Mouse (Mus musculus) mature B cell (primary cell): ENCODE results near the gene Capn10.
"Not testable (repeated sequence)": the region's sequence is repeated elsewhere in the genome, so short reads cannot be mapped to it uniquely, and the experiment has no call there.

Experiments used
- in situ Hi-C: fragments of 300-500 bp; cut with MboI; formaldehyde crosslinking; loops from 2 replicates; pipeline ENCODE4 v1.14.3; 2019

Capn10 gene

GRCm38 (mm10) chr1:92916725-92917124 lies 17.5 kb upstream of the Capn10 start:
- in situ Hi-C loops = loop anchor here (25.0 kb wide), 2 partner anchors 721 to 896 kb away; partner anchors contain the start of genes D2hgdh, Dtymk and Ing5

DNA sequence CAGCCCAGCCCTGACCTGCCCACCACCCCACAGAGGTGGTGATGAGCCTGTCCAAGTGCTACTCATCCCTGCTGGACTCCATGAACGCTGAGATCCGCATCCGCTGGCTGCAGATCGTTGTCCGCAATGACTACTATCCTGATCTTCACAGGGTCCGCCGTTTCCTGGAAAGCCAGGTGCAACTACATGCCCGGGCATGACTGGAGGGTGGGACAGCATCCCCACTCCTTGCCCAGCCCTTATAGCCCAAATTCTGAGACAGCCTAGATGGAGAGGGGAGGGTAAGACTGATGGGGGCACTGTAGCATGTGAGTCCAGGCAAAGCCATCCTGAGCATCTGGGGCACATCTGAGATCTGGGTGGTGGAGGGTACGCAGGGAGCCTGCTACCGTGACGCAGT lies 15.0 kb upstream of the Capn10 start:
- in situ Hi-C loops = loop anchor here (25.0 kb wide), 2 partner anchors 718 to 893 kb away; partner anchors contain the start of genes D2hgdh, Dtymk and Ing5

DNA sequence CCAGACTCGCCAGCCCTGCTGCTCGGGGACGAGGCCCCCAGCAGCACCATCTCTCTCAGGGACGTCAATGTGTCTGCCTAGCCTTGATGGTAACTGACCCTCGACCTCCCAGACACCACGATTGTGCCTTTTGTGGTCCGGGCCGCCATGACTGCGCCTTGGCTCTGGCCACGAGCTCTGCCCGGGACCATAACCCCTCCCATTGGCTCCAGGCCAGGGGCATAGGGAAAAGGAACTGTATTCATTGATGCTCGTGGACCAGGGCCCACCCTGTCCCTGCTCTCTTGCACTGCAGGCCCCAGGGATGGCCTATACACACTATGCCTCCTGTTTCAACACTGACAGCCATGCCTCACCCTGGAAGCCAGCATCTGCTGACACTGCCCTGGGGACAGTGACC lies 14.4 kb upstream of the Capn10 start:
- in situ Hi-C loops = loop anchor here (25.0 kb wide), 2 partner anchors 718 to 893 kb away; partner anchors contain the start of genes D2hgdh, Dtymk and Ing5

GRCm38 (mm10) chr1:92920474-92921200 lies 13.5 kb upstream of the Capn10 start:
- in situ Hi-C loops = loop anchor here (25.0 kb wide), 2 partner anchors 717 to 892 kb away; partner anchors contain the start of genes D2hgdh, Dtymk and Ing5

DNA sequence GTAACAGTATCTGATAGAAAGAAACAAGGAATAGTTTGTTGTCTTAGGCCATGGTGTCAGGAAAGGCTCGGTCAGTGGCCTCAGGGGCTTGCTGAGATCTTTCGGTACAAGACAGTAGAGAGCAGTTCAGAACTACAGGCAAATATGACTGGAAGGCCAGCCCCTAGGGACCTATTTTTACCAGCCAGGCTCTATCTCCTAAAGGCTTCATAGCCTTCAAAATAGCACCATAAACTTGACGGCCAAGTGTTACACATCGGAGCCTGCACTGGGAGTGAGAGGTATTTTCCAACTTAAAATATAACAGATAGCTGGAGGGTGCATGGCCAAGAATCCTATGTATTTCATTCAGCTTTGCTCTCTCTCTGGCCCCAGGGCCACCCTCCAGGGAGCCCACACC lies 12.7 kb upstream of the Capn10 start:
- in situ Hi-C loops = loop anchor here (25.0 kb wide), 2 partner anchors 716 to 891 kb away; partner anchors contain the start of genes D2hgdh, Dtymk and Ing5

GRCm38 (mm10) chr1:92930171-92930706 lies 3.9 kb upstream of the Capn10 start:
- in situ Hi-C loops = loop anchor here (10.0 to 25.0 kb wide), 2 partner anchors 455 to 557 kb away; partner anchors contain the start of genes Hdlbp and Ndufa10

- in situ Hi-C loops = loop anchor here (10.0 to 25.0 kb wide), 2 partner anchors 459 to 554 kb away; partner anchors contain the start of genes Hdlbp and Ndufa10
These were observed 565 bp upstream of the Capn10 start for GRCm38 (mm10) chr1:92933611-92934010.

DNA sequence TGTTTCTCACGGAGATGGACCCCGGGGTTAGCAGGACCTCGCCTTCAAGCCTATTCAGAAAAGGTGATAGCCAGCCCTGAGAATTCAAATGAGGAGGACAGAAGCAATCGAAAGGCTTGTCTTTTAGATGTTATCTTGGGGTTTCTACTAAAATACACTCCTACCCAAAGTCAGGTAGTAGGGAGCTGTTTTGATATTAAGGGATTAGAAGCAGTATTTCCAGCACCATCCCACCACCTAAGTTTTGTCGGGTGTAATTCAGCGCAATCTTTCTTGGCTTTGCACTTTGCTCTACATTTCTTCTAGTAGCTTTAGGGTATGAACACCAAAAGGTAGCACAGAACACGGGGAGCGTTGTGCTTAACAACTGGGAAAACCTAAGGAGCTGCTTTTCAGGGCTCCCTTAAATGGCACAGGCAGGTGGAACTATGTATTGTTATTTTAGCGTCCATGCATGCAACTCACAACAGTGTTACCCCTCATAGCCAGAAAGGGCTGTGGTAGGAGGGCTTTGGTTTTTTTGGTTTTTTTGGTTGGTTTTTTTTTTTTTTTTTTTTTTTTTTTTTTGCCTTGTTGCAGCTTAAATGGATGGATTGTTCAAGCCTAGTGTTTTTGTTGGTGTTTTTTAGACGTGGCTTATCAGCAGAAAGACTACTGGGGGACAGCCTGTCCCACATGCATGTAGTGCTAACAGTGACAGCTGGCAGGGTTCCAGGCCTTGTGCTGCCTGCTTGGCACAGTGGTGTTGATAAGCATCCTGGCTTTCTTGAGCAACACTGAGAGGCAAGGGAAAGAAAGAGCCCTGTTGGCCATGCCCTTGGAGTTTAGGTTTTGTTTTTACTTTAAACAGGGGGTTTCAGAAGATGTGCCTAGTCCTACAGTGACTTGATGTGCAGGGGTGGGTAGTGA lies 1.1 kb downstream of the Capn10 start:
- in situ Hi-C loops = loop anchor here (10.0 to 25.0 kb wide), 2 partner anchors 461 to 552 kb away; partner anchors contain the start of genes Hdlbp and Ndufa10

DNA sequence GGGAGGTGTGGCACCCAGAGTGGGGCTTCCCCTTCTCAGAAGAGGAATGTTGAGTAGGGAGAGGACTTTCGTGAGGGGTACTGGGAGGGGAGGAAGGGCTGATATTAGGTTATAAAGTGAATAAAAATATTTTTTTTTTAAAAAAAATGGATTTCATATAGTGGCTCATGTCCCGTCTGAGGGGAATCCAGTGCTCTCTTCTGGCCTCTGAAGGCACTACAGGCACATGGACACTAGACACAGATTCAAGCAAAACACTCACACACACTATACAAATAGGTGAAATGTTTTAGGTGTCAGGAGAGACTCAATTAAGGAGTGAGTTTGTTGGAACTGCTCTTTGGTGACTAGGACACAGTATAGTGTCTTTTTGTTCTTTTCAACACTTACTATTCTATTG lies 1.8 kb downstream of the Capn10 start:
- in situ Hi-C loops = loop anchor here (10.0 to 25.0 kb wide), 2 partner anchors 461 to 551 kb away; partner anchors contain the start of genes Hdlbp and Ndufa10

GRCm38 (mm10) chr1:92936467-92936866 lies 2.3 kb downstream of the Capn10 start:
- in situ Hi-C loops = loop anchor here (10.0 to 25.0 kb wide), 2 partner anchors 462 to 551 kb away; partner anchors contain the start of genes Hdlbp and Ndufa10

DNA sequence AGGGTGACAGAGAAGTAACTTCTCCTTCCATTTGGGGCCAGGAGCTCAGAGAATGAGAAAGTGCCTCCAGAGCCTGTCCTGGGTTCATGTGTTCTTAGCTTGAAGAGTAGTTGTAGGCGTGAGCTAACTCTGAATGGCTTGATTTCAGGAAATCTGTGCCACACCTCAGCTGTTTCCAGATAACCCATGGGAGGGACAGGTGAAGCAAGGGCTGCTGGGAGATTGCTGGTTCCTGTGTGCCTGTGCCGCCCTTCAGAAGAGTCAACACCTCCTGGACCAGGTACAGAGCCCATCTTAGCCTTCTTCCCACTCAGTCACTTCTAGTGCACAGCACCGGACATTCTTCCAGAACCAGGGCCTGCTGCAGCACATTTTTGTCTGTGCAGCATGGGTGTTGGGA lies 3.6 kb downstream of the Capn10 start:
- in situ Hi-C loops = loop anchor here (10.0 to 25.0 kb wide), 2 partner anchors 463 to 550 kb away; partner anchors contain the start of genes Hdlbp and Ndufa10

GRCm38 (mm10) chr1:92939746-92940145 lies 5.6 kb downstream of the Capn10 start:
- in situ Hi-C loops = loop anchor here (10.0 to 25.0 kb wide), 2 partner anchors 465 to 548 kb away; partner anchors contain the start of genes Hdlbp and Ndufa10

- in situ Hi-C loops = loop anchor here (25.0 kb wide), 1 partner anchor 544 kb away; the partner anchor contains the start of gene Hdlbp
These were observed 9.2 kb downstream of the Capn10 start for GRCm38 (mm10) chr1:92943219-92943989.

- in situ Hi-C loops = loop anchor here (25.0 kb wide), 1 partner anchor 539 kb away; the partner anchor contains the start of gene Hdlbp
These were observed 13.8 kb downstream of the Capn10 start for GRCm38 (mm10) chr1:92947966-92948365.

GRCm38 (mm10) chr1:92949426-92949825 lies 15.2 kb downstream of the Capn10 start:
- in situ Hi-C loops = loop anchor here (25.0 kb wide), 1 partner anchor 538 kb away; the partner anchor contains the start of gene Hdlbp

GRCm38 (mm10) chr1:92950607-92951006 lies 16.4 kb downstream of the Capn10 start, which contains the start of gene Gpr35:
Gene Gpr35, plus strand, starts transcription at chr1:92950865.
- in situ Hi-C loops = no loop called here

DNA sequence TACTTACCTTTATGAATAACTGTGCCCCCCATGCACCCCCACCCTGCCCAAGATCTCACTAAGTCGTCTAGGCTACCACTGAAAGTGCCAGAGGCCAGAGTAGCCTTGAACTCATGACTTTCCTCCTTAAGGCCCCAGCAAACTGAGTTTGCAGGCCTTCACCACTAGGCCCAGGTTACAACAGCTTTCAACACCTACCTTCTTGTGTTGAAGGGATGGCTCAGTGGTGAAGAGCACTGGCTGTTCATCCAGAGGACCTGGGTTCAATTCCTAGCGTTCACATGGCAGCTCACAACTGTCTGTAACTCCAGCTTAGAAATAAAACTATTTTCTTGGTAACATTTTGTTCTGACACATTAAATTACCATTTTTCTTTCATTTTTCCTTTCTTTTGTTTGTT lies 19.5 kb downstream of the Capn10 start:
- in situ Hi-C loops = no loop called here

DNA sequence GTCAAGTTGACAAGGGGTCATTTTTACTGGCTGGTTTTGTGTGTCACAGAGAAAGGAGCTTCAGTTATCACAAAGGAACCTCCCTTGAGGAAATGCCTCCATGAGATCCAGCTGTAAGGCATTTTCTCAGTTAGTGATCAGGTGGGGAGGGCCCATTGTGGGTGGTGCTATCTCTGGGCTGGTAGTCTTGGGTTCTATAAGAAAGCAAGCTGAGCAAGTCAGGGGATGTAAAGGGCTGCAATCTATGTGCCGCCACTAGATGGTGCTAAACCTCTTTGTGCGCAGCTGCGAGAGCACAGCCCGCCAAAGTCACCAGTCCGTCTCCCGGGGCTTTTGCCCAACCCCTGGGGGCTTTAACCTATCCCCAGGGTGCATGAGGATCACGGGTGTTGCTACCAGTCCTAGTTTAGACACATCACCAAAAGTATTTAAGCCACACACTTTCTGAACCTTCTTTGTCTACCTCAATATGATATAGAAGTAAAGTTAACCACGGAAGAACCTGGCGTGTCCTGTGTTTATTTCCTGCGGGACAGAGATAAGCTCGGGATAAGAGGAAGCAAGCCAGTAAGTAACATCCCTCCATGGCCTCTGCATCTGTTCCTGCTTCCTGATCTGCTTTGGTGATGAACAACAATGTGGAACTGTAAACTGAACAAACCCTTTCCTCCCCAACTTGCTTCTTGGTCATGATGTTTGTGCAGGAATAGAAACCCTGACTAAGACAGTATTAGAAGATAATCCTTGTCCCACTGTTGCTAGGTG lies 22.6 kb downstream of the Capn10 start:
- in situ Hi-C loops = not testable (repeated sequence)

- in situ Hi-C loops = no loop called here
These were observed 24.8 kb downstream of the Capn10 start for GRCm38 (mm10) chr1:92958999-92959398.
